ENCODE assay signal across 27 mouse cellular contexts in the genomic region with DNA sequence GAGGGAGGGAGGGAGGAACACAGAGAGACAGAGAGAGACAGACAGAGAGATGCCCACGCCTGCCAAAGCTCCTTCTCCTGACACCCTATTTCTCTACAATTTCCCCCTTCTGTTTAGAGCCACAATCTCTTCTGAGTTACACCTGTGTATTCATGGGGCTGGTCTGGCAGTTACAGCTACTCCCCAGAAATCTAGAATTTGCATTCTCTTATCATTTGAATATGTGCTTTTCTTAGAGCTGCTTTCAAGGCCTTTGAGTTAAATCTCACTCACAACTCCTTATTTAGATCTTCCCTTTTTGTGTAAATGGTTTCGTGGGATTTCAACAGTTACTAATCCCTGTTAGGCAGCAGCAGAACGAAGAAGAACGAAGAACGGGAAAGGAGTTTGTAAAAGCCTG. TPM values are rescaled to one million over a fixed set of nuclear protein-coding genes. Genes with fewer than 3 reads are reported as not detected.
"Had no signal": no experiment of that assay in that cellular context is flagged by ENCODE, and none has a peak within 500 bp of the region (broad histone marks: within the 10 kb centered on the region; RNA-seq: fewer than 3 reads in every experiment).

No protein-coding gene starts in this region.

- H3K27ac ChIP-seq: embryonic facial prominence, embryonic 10.5 days; embryonic facial prominence, embryonic 12.5 days; embryonic facial prominence, embryonic 13.5 days; embryonic facial prominence, embryonic 15.5 days; forebrain, embryonic 10.5 days; forebrain, embryonic 12.5 days; forebrain, embryonic 13.5 days; forebrain, embryonic 15.5 days; gastrocnemius, adult 2 months; heart, adult 2 months; heart, embryonic 10.5 days had no signal

- H3K4me1 ChIP-seq: embryonic facial prominence, embryonic 10.5 days; embryonic facial prominence, embryonic 12.5 days; embryonic facial prominence, embryonic 13.5 days; embryonic facial prominence, embryonic 15.5 days; forebrain, embryonic 10.5 days; forebrain, embryonic 12.5 days; forebrain, embryonic 13.5 days; forebrain, embryonic 15.5 days had no signal

- H3K9ac ChIP-seq: embryonic facial prominence, embryonic 12.5 days; embryonic facial prominence, embryonic 13.5 days; embryonic facial prominence, embryonic 15.5 days; forebrain, embryonic 12.5 days; forebrain, embryonic 13.5 days; forebrain, embryonic 15.5 days; forebrain, postnatal 0 days had no signal

- DNase-seq: cerebellum, adult 9-11 months; cerebellum, postnatal 10 days; cerebellum, postnatal 14 days; cerebellum, postnatal 25 days; cerebellum, postnatal 36 days; embryo, embryonic 11 days; forebrain, postnatal 0 days; gastrocnemius, adult 2 months; gastrocnemius, postnatal 10 days; gastrocnemius, postnatal 14 days; gastrocnemius, postnatal 25 days; gastrocnemius, postnatal 36 days; heart, adult 18-20 months; heart, adult 2 months had no signal

- H3K4me2 ChIP-seq: embryonic facial prominence, embryonic 12.5 days; embryonic facial prominence, embryonic 13.5 days; embryonic facial prominence, embryonic 15.5 days; forebrain, embryonic 12.5 days; forebrain, embryonic 13.5 days; forebrain, embryonic 15.5 days had no signal

- ATAC-seq: forebrain, embryonic 13.5 days; forebrain, embryonic 14.5 days; forebrain, embryonic 15.5 days; forebrain, embryonic 16.5 days; forebrain, postnatal 0 days had no signal

- H3K4me3 ChIP-seq: embryonic facial prominence, embryonic 10.5 days; embryonic facial prominence, embryonic 12.5 days; embryonic facial prominence, embryonic 13.5 days; embryonic facial prominence, embryonic 15.5 days; erythroblast, embryonic 14.5 days; forebrain, embryonic 10.5 days; forebrain, embryonic 12.5 days; forebrain, embryonic 13.5 days; forebrain, embryonic 15.5 days; gastrocnemius, adult 2 months; heart, adult 2 months; heart, embryonic 10.5 days had no signal

- H3K27me3 ChIP-seq: embryonic facial prominence, embryonic 12.5 days; embryonic facial prominence, embryonic 13.5 days; embryonic facial prominence, embryonic 15.5 days; forebrain, embryonic 12.5 days; forebrain, embryonic 13.5 days; forebrain, embryonic 15.5 days had no signal

- H3K9me3 ChIP-seq: embryonic facial prominence, embryonic 10.5 days; embryonic facial prominence, embryonic 12.5 days; embryonic facial prominence, embryonic 13.5 days; embryonic facial prominence, embryonic 15.5 days; forebrain, embryonic 10.5 days; forebrain, embryonic 12.5 days; forebrain, embryonic 13.5 days; forebrain, embryonic 15.5 days; heart, embryonic 10.5 days had no signal

- H3K36me3 ChIP-seq: embryonic facial prominence, embryonic 10.5 days; embryonic facial prominence, embryonic 12.5 days; embryonic facial prominence, embryonic 13.5 days; embryonic facial prominence, embryonic 15.5 days; forebrain, embryonic 10.5 days; forebrain, embryonic 12.5 days; forebrain, embryonic 15.5 days; heart, embryonic 10.5 days had no signal

RNA-seq across cellular contexts. Expression of a gene that starts 55.0 kb away (rescaled TPM):
- total RNA-seq: common myeloid progenitor, adult 5-6 weeks had no signal
- polyA plus RNA-seq: erythroblast, embryonic 14.5 days had no signal
